Mouse (Mus musculus): Measurements from ENCODE around the gene Olfr847.

GRCm38 (mm10) chr9:19336157-19336556, 42.3 kb downstream of the Olfr847 start, which contains the start of gene Olfr845:
- TF ChIP-seq CTCF (IDR thresholded peaks at IDR 0.05; ENCODE audit: control insufficient read depth, insufficient read depth, insufficient read length) (no peak), MYOG (IDR thresholded peaks at IDR 0.05; ENCODE audit: control insufficient read depth, extremely low read depth, insufficient read length) (no peak), CEBPB (IDR thresholded peaks at IDR 0.05; ENCODE audit: low read depth) (no peak), USF1 (IDR thresholded peaks at IDR 0.05; ENCODE audit: low read depth) (no peak), MAX (IDR thresholded peaks at IDR 0.05) (no peak)

All from C2C12 (cell line).